Mouse (Mus musculus): ENCODE results near the gene Syne1.
A peak's percentile ranks its signal among the peaks of the same experiment; 100 is the strongest.

The Syne1 gene

GRCm38 (mm10) chr10:5295291-5295891 lies 255.9 kb downstream of the Syne1 start:
- no peak for DNase-seq (ENCODE audit: low spot score)

- no peak for DNase-seq (ENCODE audit: low spot score)
Measured at GRCm38 (mm10) chr10:5289575-5289909, 261.7 kb downstream of the Syne1 start.

- DNase-seq (ENCODE audit: low spot score): peak; percentile 80
Measured at GRCm38 (mm10) chr10:5288716-5289574, 262.3 kb downstream of the Syne1 start.

- DNase-seq (ENCODE audit: low spot score): peak; percentile 48
Measured at GRCm38 (mm10) chr10:5288262-5288661, 263.0 kb downstream of the Syne1 start.

GRCm38 (mm10) chr10:5275769-5276168 lies 275.5 kb downstream of the Syne1 start:
- DNase-seq (ENCODE audit: low spot score): no peak

- peak; percentile 8 for DNase-seq (ENCODE audit: low spot score)
Measured at GRCm38 (mm10) chr10:5270641-5271040, 280.6 kb downstream of the Syne1 start.

- no peak for DNase-seq (ENCODE audit: low spot score)
Measured at GRCm38 (mm10) chr10:5264418-5264817, 286.9 kb downstream of the Syne1 start.

GRCm38 (mm10) chr10:5262636-5263035 lies 288.6 kb downstream of the Syne1 start:
- no peak for DNase-seq (ENCODE audit: low spot score)

- DNase-seq (ENCODE audit: low spot score): no peak
Measured at GRCm38 (mm10) chr10:5256686-5257085, 294.6 kb downstream of the Syne1 start.

GRCm38 (mm10) chr10:5253752-5254151 lies 297.5 kb downstream of the Syne1 start:
- no peak for DNase-seq (ENCODE audit: low spot score)

GRCm38 (mm10) chr10:5250702-5251101 lies 300.6 kb downstream of the Syne1 start:
- DNase-seq (ENCODE audit: low spot score): no peak

- DNase-seq (ENCODE audit: low spot score): no peak
Measured at GRCm38 (mm10) chr10:5239680-5240079, 311.6 kb downstream of the Syne1 start.

- DNase-seq (ENCODE audit: low spot score): no peak
Measured at GRCm38 (mm10) chr10:5236926-5237325, 314.4 kb downstream of the Syne1 start.

- DNase-seq (ENCODE audit: low spot score): peak; percentile 33
Measured at GRCm38 (mm10) chr10:5236171-5236570, 315.1 kb downstream of the Syne1 start.

GRCm38 (mm10) chr10:5234721-5235501 lies 316.4 kb downstream of the Syne1 start:
- DNase-seq (ENCODE audit: low spot score): no peak

- no peak for DNase-seq (ENCODE audit: low spot score)
Measured at GRCm38 (mm10) chr10:5229129-5229528, 322.2 kb downstream of the Syne1 start.

- DNase-seq (ENCODE audit: low spot score): peak; percentile 7
Measured at GRCm38 (mm10) chr10:5227395-5228076, 323.7 kb downstream of the Syne1 start.

- DNase-seq (ENCODE audit: low spot score): no peak
Measured at GRCm38 (mm10) chr10:5215943-5216342, 335.3 kb downstream of the Syne1 start.

- DNase-seq (ENCODE audit: low spot score): peak; percentile 8
Measured at GRCm38 (mm10) chr10:5207905-5208641, 343.2 kb downstream of the Syne1 start.

- DNase-seq (ENCODE audit: low spot score): no peak
Measured at GRCm38 (mm10) chr10:5205977-5206376, 345.3 kb downstream of the Syne1 start.

- DNase-seq (ENCODE audit: low spot score): no peak
Measured at GRCm38 (mm10) chr10:5205570-5205969, 345.7 kb downstream of the Syne1 start.

Data from adipocyte (in vitro differentiated cells).